Mouse (Mus musculus): ENCODE data around the gene Rspry1.

GRCm38 (mm10) chr8:94552696-94553095, 49.0 kb upstream of the Rspry1 start:
- no peak for TF ChIP-seq GATA1 (IDR thresholded peaks at IDR 0.05; ENCODE audit: low read length)
- no peak for TF ChIP-seq TAL1 (IDR thresholded peaks at IDR 0.05; ENCODE audit: low read length)
